Comparison of ENCODE assay signal across 12 mouse cellular contexts in the genomic region with DNA sequence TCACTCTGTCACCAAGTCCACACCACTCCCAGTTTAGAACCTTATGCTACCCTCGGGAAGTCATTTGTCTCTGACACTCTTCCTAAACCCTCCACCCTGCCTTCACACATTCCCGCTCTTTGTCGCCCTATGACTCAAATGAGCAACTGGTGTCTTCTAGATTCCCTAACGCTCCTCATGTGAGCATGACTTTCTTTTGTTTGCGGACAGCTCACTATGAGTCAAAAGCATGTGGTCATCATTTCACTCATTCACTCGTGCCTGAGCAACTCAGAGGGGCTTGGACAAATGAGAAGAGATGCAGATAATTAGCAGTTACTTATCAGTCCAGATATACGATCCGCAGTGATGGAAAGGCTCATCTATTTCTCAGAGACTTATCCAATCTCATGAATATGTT.
"Had no signal": no experiment of that assay in that cellular context is flagged by ENCODE, and none has a peak within 500 bp of the region (broad histone marks: within the 10 kb centered on the region; RNA-seq: fewer than 3 reads in every experiment).

No protein-coding gene starts in this region.

- DNase-seq: kidney, adult 18-20 months; kidney, postnatal 10 days; kidney, postnatal 4 days; left cerebral cortex, postnatal 4 days; lung, adult 2 months; right cerebral cortex, adult 18-20 months; thymus, postnatal 14 days had no signal

- H3K27ac ChIP-seq: limb, embryonic 13.5 days; liver, embryonic 14.5 days; midbrain, embryonic 13.5 days; neural tube, embryonic 15.5 days had no signal

- H3K9me3 ChIP-seq: limb, embryonic 13.5 days; midbrain, embryonic 13.5 days; neural tube, embryonic 15.5 days had no signal

- H3K4me3 ChIP-seq: layer of hippocampus, adult 2 months; limb, embryonic 13.5 days; midbrain, embryonic 13.5 days; neural tube, embryonic 15.5 days had no signal

- ATAC-seq: midbrain, embryonic 13.5 days had no signal

- H3K9ac ChIP-seq: limb, embryonic 13.5 days; liver, embryonic 14.5 days; midbrain, embryonic 13.5 days; neural tube, embryonic 15.5 days had no signal

- H3K36me3 ChIP-seq: limb, embryonic 13.5 days; midbrain, embryonic 13.5 days; neural tube, embryonic 15.5 days had no signal

- H3K4me1 ChIP-seq: limb, embryonic 13.5 days; midbrain, embryonic 13.5 days; neural tube, embryonic 15.5 days had no signal

- H3K4me2 ChIP-seq: limb, embryonic 13.5 days; midbrain, embryonic 13.5 days; neural tube, embryonic 15.5 days had no signal

- H3K27me3 ChIP-seq: limb, embryonic 13.5 days; midbrain, embryonic 13.5 days; neural tube, embryonic 15.5 days had no signal
